Comparison of ENCODE assay signal across 8 mouse cellular contexts in the genomic region with DNA sequence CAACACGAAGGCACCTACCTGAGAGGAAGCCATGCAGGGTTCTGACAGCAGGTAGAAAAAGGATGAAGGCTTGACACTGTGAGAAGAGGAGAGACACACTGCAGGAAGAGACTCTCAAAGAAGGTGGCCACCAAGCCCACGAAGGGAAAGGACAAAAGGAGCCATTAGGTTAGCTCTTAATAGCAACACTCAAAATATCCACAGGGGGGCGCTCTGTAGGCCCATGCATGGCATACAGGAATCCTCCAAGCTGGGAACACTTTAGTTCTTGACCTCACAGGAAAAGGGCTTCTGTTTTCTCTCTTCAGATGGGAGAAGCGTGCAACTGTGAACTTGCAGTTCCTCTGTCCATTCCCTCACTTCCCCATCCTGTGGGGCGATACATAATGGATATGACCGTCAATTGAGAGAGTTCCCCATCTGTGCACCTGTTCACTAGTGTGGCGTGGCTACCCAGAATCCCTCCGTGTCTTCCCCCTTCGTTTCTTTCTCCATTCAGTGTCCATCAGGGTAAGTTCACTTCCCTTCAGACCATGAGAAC.
DNase-seq lines count a peak whose midpoint lies in the region; ATAC-seq lines count a peak whose summit lies in the region.
"Had no signal": no experiment of that assay in that cellular context is flagged by ENCODE, and none has a peak within 500 bp of the region (broad histone marks: within the 10 kb centered on the region; RNA-seq: fewer than 3 reads in every experiment).

No protein-coding gene starts in this region.

- H3K4me2 ChIP-seq in kidney, embryonic 14.5 days (replicated peaks; ENCODE audit: low read depth, low read length) = no peak overlapping the region
- H3K4me2 ChIP-seq: limb, embryonic 15.5 days had no signal

- H3K27me3 ChIP-seq in kidney, embryonic 14.5 days (ENCODE audit: control insufficient read depth, insufficient read depth, low read length) = no peaks in the 10 kb centered on the region
- H3K27me3 ChIP-seq: limb, embryonic 15.5 days had no signal

- DNase-seq in kidney, postnatal 10 days = peak; percentile 28
- peak; percentile 41 for DNase-seq in R1 (ENCODE audit: low read depth, low spot score)
- no peak for DNase-seq in ovary, postnatal 36 days (ENCODE audit: low spot score)
- no peak for DNase-seq in right cerebral cortex, postnatal 14 days

- H3K36me3 ChIP-seq in kidney, embryonic 14.5 days (ENCODE audit: control insufficient read depth, insufficient read depth, low read length) = no peaks in the 10 kb centered on the region
- H3K36me3 ChIP-seq: limb, embryonic 15.5 days had no signal

- no peak overlapping the region for H3K4me3 ChIP-seq in kidney, embryonic 14.5 days (ENCODE audit: low read length)
- H3K4me3 ChIP-seq: limb, embryonic 15.5 days had no signal

- no peak overlapping the region for H3K9ac ChIP-seq in kidney, embryonic 14.5 days (ENCODE audit: low read depth, low read length)
- H3K9ac ChIP-seq: limb, embryonic 15.5 days had no signal

- no peak for ATAC-seq in kidney, embryonic 14.5 days (ENCODE audit: low FRiP score, low TSS enrichment)
- peak; percentile 95 for ATAC-seq in granulocyte monocyte progenitor cell, adult 5-6 weeks (replicated peaks; ENCODE audit: poor library complexity, severe bottlenecking)
- ATAC-seq in megakaryocyte progenitor cell, adult 5-6 weeks (replicated peaks; ENCODE audit: poor library complexity) = peak; percentile 84

- no peak overlapping the region for H3K27ac ChIP-seq in kidney, embryonic 14.5 days (ENCODE audit: low read depth, low read length)
- H3K27ac ChIP-seq: limb, embryonic 15.5 days had no signal

- 80% methylated on average over 9 of the region's 9 CpGs for WGBS in kidney, embryonic 14.5 days

- no peaks in the 10 kb centered on the region for H3K4me1 ChIP-seq in kidney, embryonic 14.5 days (ENCODE audit: control insufficient read depth, insufficient read depth, low read length)

- no peaks in the 10 kb centered on the region for H3K9me3 ChIP-seq in kidney, embryonic 14.5 days (ENCODE audit: control insufficient read depth, low read length)
- H3K9me3 ChIP-seq: limb, embryonic 15.5 days had no signal

Comparison
In these comparisons a context has a peak if more than half of its experiments do, and no peak if none do; other contexts are left out.
1. DNase-seq: peak in kidney, postnatal 10 days (single experiment) and R1 (single experiment); none in ovary, postnatal 36 days (single experiment) and right cerebral cortex, postnatal 14 days (single experiment).